ENCODE assay signal across 22 mouse cellular contexts in the genomic region with DNA sequence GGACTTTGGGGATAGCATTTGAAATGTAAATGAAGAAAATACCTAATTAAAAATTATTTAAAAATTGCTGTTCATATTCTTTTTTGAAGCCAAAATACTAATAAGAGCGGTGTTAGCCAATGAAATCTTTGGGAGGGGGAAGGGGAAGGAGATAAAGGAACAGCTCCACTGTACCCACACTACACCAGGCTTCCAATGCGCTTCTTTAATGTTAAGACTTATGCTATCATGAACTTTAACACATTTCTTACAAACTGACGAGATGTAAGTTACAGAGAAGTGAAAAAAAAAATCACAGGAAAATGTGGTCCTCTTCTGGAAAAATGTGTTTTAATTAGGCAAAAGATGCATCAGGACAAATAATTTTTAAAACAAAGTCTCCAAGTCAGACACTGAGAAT. TPM values are rescaled to one million over a fixed set of nuclear protein-coding genes. Genes with fewer than 3 reads are reported as not detected.
DNase-seq lines count a peak whose midpoint lies in the region; ATAC-seq lines count a peak whose summit lies in the region.
"Had no signal": no experiment of that assay in that cellular context is flagged by ENCODE, and none has a peak within 500 bp of the region (broad histone marks: within the 10 kb centered on the region; RNA-seq: fewer than 3 reads in every experiment).

No protein-coding gene starts in this region.

- no peak overlapping the region for H3K9ac ChIP-seq in hindbrain, embryonic 11.5 days (ENCODE audit: low read depth, low read length)
- H3K9ac ChIP-seq: embryonic facial prominence, embryonic 12.5 days; forebrain, embryonic 13.5 days; forebrain, embryonic 15.5 days; forebrain, postnatal 0 days had no signal

- no peak overlapping the region for H3K4me3 ChIP-seq in hindbrain, embryonic 11.5 days (ENCODE audit: low read depth, low read length)
- no peak overlapping the region for H3K4me3 ChIP-seq in hindbrain, embryonic 10.5 days
- H3K4me3 ChIP-seq: embryonic facial prominence, embryonic 10.5 days; embryonic facial prominence, embryonic 12.5 days; forebrain, embryonic 13.5 days; forebrain, embryonic 15.5 days had no signal

- no peaks in the 10 kb centered on the region for H3K9me3 ChIP-seq in hindbrain, embryonic 11.5 days (ENCODE audit: control insufficient read depth, low read length)
- H3K9me3 ChIP-seq in hindbrain, embryonic 10.5 days: no peaks in the 10 kb centered on the region
- H3K9me3 ChIP-seq: embryonic facial prominence, embryonic 10.5 days; embryonic facial prominence, embryonic 12.5 days; forebrain, embryonic 13.5 days; forebrain, embryonic 15.5 days; G1E had no signal

- H3K36me3 ChIP-seq in hindbrain, embryonic 11.5 days (ENCODE audit: control insufficient read depth, insufficient read depth, low read length): no peaks in the 10 kb centered on the region
- H3K36me3 ChIP-seq in hindbrain, embryonic 10.5 days: no peaks in the 10 kb centered on the region
- H3K36me3 ChIP-seq: embryonic facial prominence, embryonic 10.5 days; embryonic facial prominence, embryonic 12.5 days; forebrain, embryonic 15.5 days had no signal

- H3K27me3 ChIP-seq in hindbrain, embryonic 11.5 days (ENCODE audit: control insufficient read depth, insufficient read depth, low read length): peaks cover 71% of the 10 kb centered on the region
- peaks cover 100% of the 10 kb centered on the region for H3K27me3 ChIP-seq in hindbrain, embryonic 10.5 days (ENCODE audit: insufficient read depth, poor library complexity, severe bottlenecking)
- H3K27me3 ChIP-seq: CH12.LX, Patski had no signal

- 4% methylated on average over 3 of the region's 3 CpGs for WGBS in hindbrain, embryonic 11.5 days
- WGBS in hindbrain, embryonic 10.5 days: 7% methylated on average over 3 of the region's 3 CpGs

- H3K4me2 ChIP-seq in hindbrain, embryonic 11.5 days (replicated peaks; ENCODE audit: low read depth, low read length): no peak overlapping the region
- H3K4me2 ChIP-seq: embryonic facial prominence, embryonic 12.5 days; forebrain, embryonic 13.5 days; forebrain, embryonic 15.5 days had no signal

- H3K4me1 ChIP-seq in hindbrain, embryonic 11.5 days (replicated peaks; ENCODE audit: control insufficient read depth, insufficient read depth, low read length): peaks cover 8% of the 10 kb centered on the region
- H3K4me1 ChIP-seq in hindbrain, embryonic 10.5 days (replicated peaks): peaks cover 20% of the 10 kb centered on the region

- DNase-seq in hindbrain, embryonic 11.5 days (ENCODE audit: low spot score): peak; percentile 22
- no peak for DNase-seq in hindbrain, embryonic 10.5 days (ENCODE audit: low spot score)
- DNase-seq in A20 (ENCODE audit: low read depth, low spot score): peak; percentile 65
- DNase-seq in Muller cell, postnatal 12 days (ENCODE audit: inconsistent ontology term): peak; percentile 25
- no peak for DNase-seq in cerebellum, adult 18-20 months
- DNase-seq in cerebellum, adult 11-12 months: no peak
- DNase-seq: adrenal gland, adult 8-10 months; adrenal gland, postnatal 36 days; B cell, adult 2 months; cerebellum, adult 2 months; cerebellum, adult 9-10 months; cerebellum, postnatal 25 days; forebrain, postnatal 0 days had no signal

- ATAC-seq in hindbrain, embryonic 11.5 days (ENCODE audit: low FRiP score): no peak
- ATAC-seq: activated CD4-positive, CD25-positive, alpha-beta regulatory T cell, adult 4 months; CD4-positive, CD25-positive, alpha-beta regulatory T cell, adult 4 months; forebrain, embryonic 13.5 days; forebrain, embryonic 15.5 days; forebrain, postnatal 0 days; Patski had no signal

- H3K27ac ChIP-seq in hindbrain, embryonic 11.5 days (ENCODE audit: low read depth, low read length): no peak overlapping the region
- no peak overlapping the region for H3K27ac ChIP-seq in hindbrain, embryonic 10.5 days
- H3K27ac ChIP-seq: embryonic facial prominence, embryonic 10.5 days; embryonic facial prominence, embryonic 12.5 days; forebrain, embryonic 13.5 days; forebrain, embryonic 15.5 days had no signal

RNA-seq across cellular contexts. Expression of a gene that starts 6.4 kb away (rescaled TPM):
- polyA plus RNA-seq in hindbrain, embryonic 11.5 days (2014; fragmentation: Nextera tagmentation; extraction: Ambion mirVana): 5.1 and 5.5 TPM in 2 replicates
- 3.2 and 4.2 TPM in 2 replicates for polyA plus RNA-seq in hindbrain, embryonic 10.5 days (2016; fragmentation: Nextera tagmentation; extraction: Ambion mirVana)

RNA-seq across cellular contexts. Expression of a gene that starts 15.8 kb away (rescaled TPM):
- 41.5 and 48.3 TPM in 2 replicates for polyA plus RNA-seq in hindbrain, embryonic 11.5 days (2014; fragmentation: Nextera tagmentation; extraction: Ambion mirVana)
- polyA plus RNA-seq in hindbrain, embryonic 10.5 days (2016; fragmentation: Nextera tagmentation; extraction: Ambion mirVana): 29.4 and 32.5 TPM in 2 replicates

Comparison
In these comparisons a context has a peak if more than half of its experiments do, and no peak if none do; other contexts are left out.
1. DNase-seq: peak in hindbrain, embryonic 11.5 days (single experiment), A20 (single experiment) and Muller cell, postnatal 12 days (single experiment); none in hindbrain, embryonic 10.5 days (single experiment), cerebellum, adult 18-20 months (0 of 2) and cerebellum, adult 11-12 months (single experiment).